Mouse (Mus musculus): Measurements from ENCODE around the gene Fbp2.

Fbp2 gene

DNA sequence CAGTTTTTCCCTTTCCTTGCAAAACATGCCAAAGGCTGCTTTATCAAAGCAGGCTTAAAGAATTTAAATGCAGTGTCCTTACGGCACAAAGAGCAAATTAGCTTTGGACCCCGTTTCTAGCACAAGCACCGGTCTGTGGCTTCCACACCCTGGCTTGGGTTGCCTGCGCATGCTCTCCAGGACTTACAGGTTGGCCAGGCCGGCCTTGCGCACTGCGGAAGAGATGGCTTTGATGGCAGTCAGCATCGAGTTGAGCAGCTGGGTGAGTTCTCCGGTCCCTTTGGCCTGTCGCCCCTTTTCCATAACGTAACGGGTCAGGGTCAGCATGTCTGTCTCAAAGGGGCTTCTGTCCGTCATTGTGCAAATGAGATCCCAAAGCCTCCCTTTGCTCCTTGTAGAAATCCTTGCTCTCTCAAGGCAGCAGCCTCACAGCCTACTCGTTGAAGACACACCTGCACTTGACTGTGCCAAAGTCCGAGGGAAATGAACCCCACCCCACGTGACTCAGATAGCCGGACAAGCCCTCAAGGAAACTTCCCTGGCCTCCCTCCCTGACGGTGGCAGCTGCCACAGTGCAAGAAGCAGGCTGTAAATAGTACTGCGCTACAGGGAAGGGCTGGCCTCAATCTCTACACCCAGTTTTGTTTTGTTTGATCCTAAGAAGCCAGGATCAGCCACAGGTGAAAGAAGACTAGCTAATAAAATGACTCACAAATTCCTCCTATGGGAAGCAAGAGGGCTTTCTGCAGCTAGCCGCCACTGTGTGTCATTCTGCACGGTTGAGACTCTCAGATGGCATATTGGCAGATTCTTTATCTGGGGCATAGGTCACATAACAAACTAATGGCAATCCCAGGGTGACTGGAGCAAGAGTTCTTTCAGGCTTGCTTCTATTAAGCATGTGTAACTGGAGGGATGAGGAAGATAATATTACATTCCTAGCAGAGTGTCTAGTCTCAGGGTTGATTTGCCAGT, at the start of gene Fbp2:
Gene Fbp2 (minus strand): TSS at position 482 of the 975 bp plus-strand sequence.
- DNase-seq = no peak

DNA sequence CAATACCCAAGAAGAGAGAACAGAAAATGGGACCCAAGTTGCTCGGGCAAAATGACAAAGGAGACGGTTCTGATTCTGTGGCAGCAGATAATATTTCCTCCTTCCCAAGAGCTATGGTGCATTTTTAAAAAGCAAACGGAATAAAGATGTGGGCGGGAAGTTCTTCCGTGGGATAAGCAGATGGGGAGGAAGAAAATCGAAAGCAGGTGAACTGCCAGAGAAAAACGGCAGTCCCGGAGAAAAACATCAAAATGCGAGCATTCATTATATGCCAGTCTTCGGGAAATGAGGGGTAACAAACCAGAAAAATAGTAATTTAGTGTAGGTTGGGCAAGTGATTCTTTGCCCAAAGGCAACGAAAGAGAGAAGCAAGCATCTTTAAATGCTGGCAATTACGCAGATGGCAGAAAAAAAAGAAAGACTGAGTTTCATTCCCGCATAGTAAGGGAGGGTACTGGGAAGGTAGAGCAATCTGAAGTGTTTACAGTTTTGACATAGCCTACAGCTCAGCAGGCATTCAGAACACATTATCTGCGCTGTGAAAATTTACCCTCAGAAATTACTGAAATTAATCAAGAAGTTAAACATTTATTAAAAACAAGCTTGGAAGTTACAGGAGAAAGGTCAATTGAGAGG, 49.4 kb upstream of the Fbp2 start:
- peak; percentile 59 for DNase-seq

DNA sequence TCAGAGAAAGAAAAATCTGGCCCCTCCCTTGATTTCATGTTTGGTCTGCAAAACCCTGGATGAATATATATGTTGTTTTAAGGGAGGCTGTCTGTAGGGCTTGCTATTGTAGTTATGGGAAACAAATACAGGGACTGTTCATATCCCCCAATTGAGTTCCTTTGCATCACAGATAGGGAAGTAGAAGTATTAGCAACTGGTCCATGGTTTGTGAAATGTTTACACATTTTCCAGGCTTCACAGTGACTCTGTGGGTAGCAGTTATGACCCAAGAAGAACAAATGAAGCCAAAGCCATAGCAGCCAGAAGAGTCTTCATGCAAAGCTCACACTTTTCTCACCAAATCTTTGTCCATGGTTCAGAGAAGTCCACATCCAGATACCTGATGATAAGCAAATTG, 42.9 kb upstream of the Fbp2 start:
- no peak for DNase-seq

DNA sequence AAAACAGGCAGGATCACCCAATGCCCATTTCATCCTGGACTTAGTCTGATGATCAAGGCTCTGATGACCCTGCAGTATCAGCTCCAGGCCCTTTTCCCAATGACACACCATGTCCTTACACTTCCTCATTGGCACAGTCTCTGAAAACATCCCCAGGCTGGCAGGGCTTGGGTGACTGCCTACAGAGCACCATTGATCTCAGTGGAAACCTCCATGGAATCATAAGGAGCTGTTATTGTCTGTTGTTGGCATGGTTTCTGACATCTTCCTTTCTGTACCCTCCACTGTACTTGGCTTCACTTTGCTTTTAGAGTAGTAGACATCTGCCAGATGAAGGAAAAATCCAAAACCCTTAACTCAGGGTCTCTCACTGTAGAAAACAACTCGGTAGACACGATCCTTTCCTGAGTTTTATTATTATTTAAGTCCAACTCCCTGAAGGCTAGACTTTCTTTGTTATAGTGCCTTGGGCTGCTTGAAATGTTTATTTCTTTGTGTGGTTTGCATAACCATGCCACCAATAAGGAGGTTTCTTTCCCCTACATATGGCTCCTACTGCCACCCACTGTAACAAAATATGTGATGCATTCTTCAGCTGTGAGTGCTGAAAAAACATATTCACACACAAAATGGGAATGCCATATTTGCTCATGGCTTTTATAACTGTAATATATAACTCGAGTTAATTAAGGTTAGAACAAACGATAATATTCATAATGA, 39.9 kb upstream of the Fbp2 start:
- DNase-seq = no peak

DNA sequence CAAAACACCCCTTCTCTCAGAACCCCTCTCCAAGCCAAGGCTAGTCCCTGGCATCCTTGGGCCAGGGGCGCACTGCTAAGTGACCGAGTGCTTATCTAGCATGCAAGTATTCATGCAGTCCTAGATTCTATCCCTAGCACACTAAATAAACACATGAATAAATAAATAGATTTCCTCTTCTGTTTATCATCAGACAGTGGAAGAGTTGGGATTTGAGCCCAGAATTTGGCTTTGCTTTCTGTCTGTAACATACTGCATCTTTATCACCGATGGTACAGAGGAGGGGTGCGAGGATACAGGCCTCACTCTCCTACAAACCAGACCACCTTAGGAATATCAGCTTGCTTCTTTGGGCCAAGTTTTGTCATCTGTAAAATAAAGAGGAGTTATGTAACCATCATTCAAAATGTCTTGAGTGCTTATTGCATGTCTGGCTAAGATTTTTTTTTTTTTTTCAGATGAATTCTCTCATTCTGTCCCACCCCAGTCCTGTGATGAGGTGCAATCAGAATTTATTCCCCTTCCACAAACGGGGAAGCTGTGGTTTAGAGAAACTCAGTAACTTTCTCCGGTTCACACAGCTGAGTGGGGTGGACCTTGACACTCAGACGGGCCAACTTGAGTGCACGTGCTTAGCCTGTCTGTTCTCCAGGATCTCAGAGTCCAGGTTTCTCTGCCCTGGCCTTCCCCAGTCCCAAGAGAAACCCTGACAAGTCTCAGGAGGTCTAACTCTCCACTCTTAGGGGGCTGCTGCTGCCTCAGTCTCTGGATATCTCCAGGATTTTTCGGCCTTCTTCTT, 35.0 kb upstream of the Fbp2 start:
- DNase-seq = no peak

DNA sequence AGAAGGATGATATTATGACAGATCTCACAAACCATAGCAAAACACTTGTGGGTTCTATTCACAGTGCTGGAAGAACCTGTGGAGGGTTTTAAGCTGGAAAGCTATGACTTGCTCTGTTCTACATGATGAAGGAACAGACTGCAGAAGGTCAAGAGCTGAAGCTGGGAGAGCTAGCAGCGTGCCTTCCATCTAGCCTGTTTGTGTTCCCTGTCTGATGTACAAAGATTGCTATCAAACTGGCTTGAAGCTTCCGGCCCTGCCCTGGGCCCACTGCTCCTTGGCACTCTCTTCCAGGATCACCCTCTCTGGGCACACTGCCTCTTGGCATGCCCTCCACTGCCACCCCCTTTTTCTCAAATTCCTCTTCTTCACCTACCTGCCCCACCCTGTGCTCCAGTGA, 31.1 kb upstream of the Fbp2 start:
- no peak for DNase-seq

DNA sequence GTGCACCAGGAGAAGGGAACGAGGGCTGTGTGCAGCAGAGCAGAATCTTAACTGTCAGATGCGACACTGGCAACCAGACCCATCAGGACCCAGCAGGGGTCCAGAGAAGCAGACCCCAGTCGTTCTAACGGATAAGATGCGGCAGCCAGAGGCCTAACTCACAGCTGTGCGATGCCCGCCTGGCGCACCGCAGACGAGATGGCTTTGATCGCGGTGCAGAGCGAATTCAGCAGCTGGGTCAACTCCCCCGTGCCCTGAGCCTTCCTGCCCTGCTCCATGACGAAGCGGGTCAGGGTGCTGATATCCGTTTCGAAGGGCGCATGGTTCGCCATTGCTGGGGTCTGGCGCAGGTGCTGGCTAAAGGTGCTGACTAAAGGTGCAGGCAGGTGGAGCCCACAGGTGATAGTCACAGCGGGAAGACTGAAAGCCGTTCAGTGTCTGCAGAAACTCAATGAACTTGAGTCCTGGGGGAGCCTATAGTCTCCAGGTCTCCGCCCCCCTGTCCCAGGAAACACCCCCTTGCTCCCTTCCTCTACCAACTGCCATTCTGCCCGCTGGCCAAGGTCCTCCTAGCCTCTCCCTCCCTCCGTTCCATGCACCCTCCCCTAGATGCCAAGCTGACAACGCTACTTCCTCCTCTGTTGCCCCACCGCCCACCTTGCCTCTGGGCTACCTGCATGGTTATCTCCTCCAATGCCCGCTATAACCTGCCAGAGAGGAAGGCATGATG, 29.7 kb upstream of the Fbp2 start, which contains the start of gene Fbp1:
Gene Fbp1 (minus strand): TSS at position 571 of the 730 bp plus-strand sequence.
- DNase-seq = no peak

DNA sequence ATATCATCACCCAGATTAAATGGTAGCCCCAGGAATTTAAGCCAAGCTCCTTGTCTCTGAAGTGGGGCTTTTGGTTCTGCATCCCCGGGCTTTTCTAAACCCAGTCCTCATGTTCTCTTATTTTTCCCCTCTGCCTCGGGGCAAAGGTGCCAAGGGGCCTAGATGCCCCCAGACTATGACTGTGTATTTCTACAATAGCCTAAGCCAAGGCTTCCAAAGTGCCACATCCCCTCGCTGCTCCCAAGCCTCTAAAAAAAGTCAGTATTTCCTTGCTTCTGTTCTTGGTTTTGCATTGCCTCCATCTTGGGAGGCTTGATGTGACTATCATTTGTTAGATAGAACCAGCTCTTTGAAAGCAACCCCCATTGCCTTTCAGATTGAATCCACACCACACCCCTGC, 26.3 kb upstream of the Fbp2 start:
- DNase-seq = no peak

DNA sequence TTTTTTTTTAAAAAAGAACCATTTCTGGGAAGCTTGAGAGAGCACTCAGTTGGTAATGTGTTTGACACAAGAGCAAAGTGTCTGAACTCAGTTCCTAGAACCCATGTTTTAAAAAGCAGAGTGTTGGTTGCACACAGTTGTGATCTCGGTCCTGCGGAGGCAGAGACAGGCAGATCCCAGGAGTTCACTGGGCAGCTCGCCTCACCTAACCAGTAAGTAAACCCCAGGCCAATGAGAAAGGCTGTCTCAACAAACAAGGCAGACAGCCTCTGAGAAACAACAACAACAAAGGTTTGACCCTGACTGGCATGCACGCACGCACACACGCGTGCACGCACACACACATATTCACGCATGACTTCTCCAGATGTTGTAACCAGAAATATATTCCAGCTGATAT, 25.7 kb upstream of the Fbp2 start:
- no peak for DNase-seq

DNA sequence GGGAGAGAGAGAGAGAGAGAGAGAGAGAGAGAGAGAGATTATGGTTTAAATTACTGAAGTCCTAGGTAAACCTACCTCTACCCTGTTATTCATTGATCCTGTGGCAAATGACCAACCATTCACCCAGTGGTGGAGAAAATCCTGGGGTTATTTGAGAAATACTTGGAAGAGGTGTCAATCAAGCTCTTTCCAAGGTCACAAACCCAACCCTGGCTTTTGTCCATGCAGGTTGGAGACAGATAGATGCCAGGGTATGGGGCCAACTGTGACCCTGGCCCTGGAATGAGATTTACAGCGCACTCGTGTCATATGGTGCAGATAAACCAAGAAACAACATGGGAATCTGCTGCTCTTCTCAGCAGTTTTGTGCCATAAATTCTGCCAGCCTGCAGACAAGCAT, 25.2 kb upstream of the Fbp2 start:
- no peak for DNase-seq

DNA sequence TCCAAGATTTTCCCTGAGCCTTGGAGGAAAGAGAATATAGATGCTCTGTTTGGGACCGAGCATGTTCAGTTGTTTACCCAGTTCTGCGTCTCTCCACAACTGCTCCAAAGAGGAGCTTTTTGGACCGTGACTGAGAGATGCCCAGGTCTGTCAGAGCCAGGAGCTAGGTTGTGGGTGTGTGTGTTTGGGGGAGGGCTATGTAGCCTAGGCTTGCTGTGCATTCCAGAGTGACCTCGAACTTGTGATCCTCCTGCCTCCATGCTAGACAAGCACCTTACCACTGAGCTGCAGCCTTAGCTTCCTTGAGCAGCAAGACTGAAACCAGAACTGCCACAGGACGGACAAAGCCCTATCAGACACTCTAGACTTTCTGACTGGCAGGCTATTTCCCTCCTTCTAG, 24.6 kb upstream of the Fbp2 start:
- DNase-seq = no peak

DNA sequence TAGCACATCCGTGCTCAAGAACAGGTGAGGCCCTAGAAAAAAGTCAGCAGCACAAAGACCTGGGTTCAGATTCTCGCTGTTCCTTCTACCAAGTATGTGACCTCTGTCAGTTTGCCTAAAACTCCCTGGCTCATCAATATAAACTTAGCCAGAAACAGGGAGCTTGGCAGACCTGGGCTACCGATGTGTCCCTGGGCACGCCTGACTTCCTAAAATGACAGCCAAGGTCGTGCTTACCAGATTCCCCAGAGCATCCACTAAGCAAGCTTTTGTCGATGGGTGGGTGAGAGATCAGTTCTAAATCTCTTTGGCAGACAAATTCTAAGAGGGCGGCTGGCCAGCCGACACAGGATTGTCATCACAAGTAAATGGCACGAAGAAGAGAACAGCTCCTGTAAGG, 23.1 kb upstream of the Fbp2 start:
- DNase-seq = no peak

DNA sequence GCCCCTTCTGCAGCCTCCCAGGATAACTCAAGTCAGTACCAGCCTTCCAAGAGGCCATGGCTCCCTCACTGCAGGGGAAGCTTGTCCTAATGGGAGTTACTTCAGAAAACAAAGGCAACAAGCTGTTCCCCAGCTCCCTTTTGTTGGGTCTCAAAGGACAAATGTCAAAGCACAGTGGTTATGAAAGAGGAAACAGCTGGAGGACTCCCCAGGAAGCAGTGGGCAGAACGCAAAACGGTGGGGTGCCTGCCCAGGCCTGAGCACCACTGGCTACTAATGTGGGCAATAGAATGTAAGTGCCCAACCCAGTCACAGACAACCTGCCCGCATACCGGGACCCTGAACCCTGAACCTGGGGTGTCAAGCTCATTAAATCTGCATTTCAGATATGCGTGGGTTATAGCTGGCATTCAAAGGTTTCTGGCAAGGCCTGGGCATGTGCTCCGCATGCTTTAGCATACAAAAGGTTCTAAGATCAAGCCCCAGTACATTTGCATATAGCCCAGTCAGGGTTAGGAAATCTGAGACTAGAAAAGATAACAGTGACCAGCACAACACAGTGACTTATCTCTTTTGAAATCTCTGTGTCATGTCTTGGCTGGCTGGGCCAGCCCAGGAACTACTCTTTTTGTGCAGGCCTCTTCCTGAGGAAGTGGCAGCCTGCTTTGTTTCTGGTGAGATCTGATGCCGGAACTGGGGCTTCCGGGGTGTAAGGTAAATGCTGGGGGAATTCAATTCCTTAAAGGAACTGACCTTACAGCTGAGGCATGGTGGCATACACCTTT, 21.8 kb upstream of the Fbp2 start:
- no peak for DNase-seq

DNA sequence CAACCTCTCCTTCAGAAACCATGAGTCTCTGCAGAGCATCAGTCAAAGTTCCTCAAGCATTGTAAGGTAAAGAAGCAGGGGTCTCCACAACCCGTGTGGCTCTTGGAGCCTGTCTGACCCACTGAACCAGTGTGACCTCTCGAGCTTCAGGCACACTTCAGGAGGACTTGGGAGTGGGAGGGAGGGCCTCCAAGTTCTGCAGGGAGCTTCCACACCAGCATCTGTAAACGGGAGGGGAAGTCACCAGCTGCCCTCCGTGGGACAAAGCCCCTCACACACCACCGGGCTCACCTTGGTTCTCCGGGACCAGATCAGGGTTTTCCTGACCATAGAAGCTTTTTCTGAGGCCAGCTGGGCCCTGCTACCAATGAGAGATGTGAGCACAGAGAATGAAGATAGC, 21.2 kb upstream of the Fbp2 start:
- DNase-seq = no peak

DNA sequence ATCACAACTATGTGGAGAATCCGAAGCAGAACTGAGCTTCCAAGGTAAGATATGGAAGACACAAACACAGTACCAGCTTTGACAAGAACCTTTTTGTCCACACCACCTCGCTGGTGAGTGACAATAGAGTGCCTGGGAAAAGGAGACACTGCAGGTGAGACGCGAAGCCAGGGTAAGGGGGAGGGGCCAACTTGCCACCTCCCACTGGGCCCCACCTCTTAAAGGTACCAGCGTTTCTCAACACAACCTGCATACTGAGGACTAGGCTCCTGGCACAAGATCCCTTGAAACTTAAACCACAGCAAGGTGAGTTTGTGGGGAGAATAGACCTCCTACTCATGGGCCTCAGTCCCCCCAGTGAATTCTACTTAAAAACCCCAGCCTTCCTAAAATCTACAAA, 19.0 kb upstream of the Fbp2 start:
- no peak for DNase-seq

DNA sequence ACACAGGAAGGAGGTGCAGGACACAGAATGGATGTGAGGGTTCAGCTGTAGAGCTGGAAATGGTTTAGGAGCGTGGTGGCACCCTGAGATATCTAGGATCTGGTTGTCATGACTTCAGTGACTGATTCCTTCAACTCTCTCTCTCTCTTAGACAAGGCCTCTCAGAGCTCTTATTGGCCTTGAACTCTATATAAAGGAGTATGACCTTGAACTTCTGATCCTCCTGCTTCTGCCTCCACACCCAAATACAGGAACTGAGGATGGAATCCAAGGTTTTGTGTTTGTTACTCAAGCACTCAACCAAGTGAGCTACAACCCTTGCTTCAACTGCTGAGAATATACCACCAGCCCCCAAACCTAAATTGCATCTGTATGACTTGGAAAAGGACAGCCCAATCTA, 17.9 kb upstream of the Fbp2 start:
- no peak for DNase-seq

DNA sequence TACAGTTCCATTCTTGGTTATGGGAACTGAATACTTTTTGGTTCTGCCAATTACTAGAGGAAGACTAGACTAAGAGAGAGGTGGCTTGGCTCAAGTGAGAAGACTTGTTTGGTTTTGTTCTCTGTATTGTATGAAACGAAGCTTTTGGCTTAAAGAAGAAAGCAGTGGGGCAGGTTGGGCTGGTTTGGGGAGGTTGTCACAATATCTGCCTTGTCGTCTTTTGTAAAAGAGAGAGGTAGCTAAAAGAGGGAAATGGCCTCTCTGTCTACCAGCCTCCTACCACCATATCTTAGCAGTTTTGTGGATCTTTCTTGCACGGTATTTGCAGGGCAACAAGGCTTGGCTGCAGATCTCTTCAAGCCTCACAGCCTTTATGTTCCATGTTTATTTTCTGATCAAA, 14.0 kb upstream of the Fbp2 start:
- DNase-seq = no peak

DNA sequence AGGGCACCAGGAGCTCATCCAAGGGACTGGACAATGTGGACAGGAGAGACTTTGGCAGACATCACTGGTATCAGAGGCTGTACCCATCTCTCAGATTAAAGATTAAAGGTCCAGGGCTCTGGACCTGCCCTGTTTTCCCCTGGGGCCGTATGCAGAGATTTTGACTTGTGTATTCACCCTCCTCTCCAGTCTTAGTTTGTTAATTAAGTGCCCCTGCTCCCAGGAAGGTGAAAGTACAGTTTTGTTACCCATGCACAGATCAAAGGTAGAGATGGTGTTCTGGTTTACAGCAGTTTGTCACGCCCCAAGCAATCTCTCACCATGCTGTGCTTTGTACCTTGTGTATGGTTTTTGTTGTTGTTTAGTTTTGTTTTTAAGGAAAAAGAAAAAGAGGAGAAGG, 12.4 kb upstream of the Fbp2 start:
- no peak for DNase-seq

DNA sequence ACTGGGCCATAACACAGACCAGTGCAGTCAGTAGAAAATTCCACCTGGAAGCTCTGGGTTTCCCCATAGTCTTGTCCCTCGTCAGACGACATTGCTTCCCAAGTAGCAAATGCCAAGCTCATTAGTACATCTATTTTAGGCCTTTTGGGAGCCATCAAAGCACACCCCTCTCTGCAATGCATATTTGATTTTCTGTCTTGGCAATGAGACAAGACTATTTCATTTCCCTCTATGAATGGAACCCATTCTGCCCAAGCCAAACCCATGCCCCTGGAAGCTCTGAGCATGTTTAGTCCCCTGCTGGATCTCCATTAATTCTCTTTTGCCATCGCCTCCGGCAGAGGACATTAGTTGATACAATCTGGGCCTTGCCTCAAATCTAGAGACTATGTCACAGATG, 8.6 kb upstream of the Fbp2 start:
- no peak for DNase-seq

DNA sequence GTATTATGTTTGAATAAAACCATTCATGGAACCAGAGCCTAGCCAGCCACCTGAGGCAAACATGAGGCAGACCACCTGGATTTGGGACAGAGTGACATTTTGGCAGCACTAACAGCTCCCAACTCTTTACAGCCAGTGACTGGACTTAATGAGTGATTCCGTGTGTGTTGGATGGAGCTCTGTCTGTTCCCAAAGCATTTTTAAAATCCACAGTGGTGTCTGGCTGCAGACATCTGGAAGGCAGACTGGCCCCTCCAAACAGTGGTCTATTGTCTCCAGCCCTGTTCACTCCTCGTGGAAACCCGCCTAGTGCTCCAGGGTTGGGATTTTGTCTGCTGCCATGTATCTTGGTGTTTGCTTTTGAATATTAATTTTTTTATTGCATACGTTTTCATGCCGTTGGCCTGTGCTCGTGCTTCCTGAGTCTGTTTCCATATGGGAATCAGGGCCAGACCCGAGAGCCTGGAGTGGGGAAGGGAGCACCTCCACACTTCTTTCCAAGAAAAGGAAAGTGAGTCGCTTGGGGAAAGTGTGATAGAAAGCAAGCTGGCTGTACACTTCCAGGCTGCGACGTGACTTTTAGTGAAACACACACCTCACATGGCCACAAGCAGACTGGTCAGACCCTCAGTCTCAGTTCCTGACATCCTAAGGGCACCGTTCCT, 7.6 kb upstream of the Fbp2 start:
- no peak for DNase-seq

DNA sequence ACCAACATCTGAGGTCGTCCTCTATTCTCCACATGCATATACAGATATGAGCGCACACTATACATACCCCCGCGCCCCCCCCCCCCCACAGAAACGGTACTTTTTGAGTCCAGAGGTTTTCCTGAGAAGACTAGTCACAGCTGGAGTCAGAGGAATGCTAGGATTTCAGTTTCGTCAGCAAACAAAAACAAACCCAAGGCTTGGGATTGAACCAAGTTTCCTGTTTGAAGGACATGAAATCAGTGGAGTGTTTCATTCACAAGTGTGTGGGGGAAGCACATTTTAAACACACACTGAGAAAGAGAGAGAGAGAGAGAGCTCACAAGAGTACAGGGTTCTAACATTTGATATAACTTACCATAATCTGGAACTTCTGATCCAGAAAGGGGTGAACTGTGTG, 5.5 kb upstream of the Fbp2 start:
- DNase-seq = no peak

Data from right cerebral cortex, adult 18-20 months (tissue).